Mouse (Mus musculus): ENCODE data around the gene Ifitm1. TPM values are rescaled to one million over a fixed set of nuclear protein-coding genes. Genes with fewer than 3 reads are reported as not detected.
"Not testable (repeated sequence)": the region's sequence is repeated elsewhere in the genome, so short reads cannot be mapped to it uniquely, and the experiment has no call there.

Gene Ifitm1
- total RNA-seq, 2 experiments from 2014 or later: 1.9 to 2.9 TPM

- Histone ChIP-seq H3K4me3 (no peak overlapping the region), H3K27ac (no peak overlapping the region)
- no peak for DNase-seq (ENCODE audit: low spot score in 2 of 2)
- TF ChIP-seq CTCF (conservative IDR thresholded peaks at IDR 0.05): no peak
Measured at GRCm38 (mm10) chr7:140971479-140972171, 4.6 kb downstream of the Ifitm1 start.

DNA sequence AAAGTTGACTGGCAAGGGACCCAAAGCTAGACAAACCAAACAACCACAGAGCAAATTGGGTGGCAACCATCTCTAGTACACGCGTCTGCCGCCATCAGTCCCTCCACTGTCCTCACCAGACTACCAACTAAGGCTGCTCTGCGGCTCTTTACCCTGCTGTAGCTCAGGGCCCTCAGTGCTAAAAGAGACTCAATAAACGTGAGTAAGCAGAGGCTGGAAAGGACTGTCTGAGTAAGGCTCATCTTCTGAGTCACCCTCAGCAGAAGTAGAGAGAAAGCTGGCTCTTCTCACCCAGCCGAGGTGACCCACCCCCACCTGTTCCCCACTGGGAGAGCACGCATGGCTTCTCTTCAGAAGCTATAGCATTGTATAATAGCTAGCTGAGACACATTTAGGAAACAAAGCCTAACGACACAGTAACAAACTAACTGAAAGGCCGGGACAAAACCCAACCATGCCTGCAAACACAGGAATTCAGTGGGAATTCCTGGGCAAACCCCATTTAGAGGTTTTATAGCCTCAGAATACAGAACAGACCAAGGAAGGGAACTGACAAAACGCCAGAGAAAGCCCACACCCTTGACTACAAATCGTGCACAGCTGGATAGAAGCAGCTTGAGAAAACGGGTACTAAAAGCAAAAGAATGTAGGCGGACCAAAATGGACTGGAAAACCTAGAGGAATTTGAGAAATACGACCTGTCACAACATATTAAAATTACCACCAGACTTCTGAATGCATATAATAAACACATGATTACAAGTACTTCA lies 6.6 kb downstream of the Ifitm1 start:
- Histone ChIP-seq H3K27ac (no peak overlapping the region), H3K4me3 (no peak overlapping the region)
- no peak for TF ChIP-seq CTCF (conservative IDR thresholded peaks at IDR 0.05)
- DNase-seq (ENCODE audit: low spot score in 2 of 2): no peak

- H3K4me3 ChIP-seq: no peak overlapping the region
- no peak for TF ChIP-seq CTCF (conservative IDR thresholded peaks at IDR 0.05)
- no peak overlapping the region for H3K27ac ChIP-seq
- no peak for DNase-seq (ENCODE audit: low spot score in 2 of 2)
Measured at GRCm38 (mm10) chr7:140974940-140975339, 7.9 kb downstream of the Ifitm1 start.

GRCm38 (mm10) chr7:140975465-140975864 lies 8.4 kb downstream of the Ifitm1 start:
- TF ChIP-seq CTCF (conservative IDR thresholded peaks at IDR 0.05): no peak
- no peak overlapping the region for H3K4me3 ChIP-seq
- H3K27ac ChIP-seq: no peak overlapping the region
- DNase-seq (ENCODE audit: low spot score in 2 of 2): no peak

- not testable (repeated sequence) for DNase-seq (ENCODE audit: low spot score in 2 of 2); H3K27ac ChIP-seq; H3K4me3 ChIP-seq
Measured at GRCm38 (mm10) chr7:140976720-140977119, 9.7 kb downstream of the Ifitm1 start.

- no peak for TF ChIP-seq CTCF (conservative IDR thresholded peaks at IDR 0.05)
- Histone ChIP-seq H3K4me3 (no peak overlapping the region), H3K27ac (no peak overlapping the region)
- no peak for DNase-seq (ENCODE audit: low spot score in 2 of 2)
Measured at GRCm38 (mm10) chr7:140981704-140982103, 14.7 kb downstream of the Ifitm1 start.

DNA sequence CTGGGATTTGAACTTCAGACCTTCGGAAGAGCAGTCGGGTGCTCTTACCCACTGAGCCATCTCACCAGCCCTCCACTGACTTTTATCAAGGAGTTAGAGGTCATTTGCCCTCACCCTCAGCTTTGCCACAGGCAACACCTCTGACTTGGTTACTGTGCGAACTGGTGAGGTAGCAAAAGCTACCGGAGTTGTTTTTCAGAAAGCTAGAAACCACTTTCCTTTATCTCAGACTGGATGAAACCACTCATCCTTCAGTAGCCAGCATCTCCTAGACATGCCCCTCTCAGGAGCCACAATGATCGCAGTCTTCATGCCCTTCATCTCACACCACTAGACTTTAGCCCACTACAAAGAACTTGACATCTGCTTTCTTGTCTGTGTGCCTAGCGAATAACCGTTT lies 15.9 kb downstream of the Ifitm1 start:
- DNase-seq (ENCODE audit: low spot score in 2 of 2): no peak
- Histone ChIP-seq H3K4me3 (no peak overlapping the region), H3K27ac (no peak overlapping the region)
- TF ChIP-seq CTCF (conservative IDR thresholded peaks at IDR 0.05): no peak

GRCm38 (mm10) chr7:140987182-140988138 lies 20.4 kb downstream of the Ifitm1 start:
- H3K27ac ChIP-seq: no peak overlapping the region
- no peak for TF ChIP-seq CTCF (conservative IDR thresholded peaks at IDR 0.05)
- H3K4me3 ChIP-seq: no peak overlapping the region
- peak; percentile 25 to 43 for DNase-seq (ENCODE audit: low spot score in 2 of 2)

- no peak for TF ChIP-seq CTCF (conservative IDR thresholded peaks at IDR 0.05)
- DNase-seq (ENCODE audit: low spot score in 2 of 2): no peak
- H3K27ac ChIP-seq: no peak overlapping the region
- H3K4me3 ChIP-seq: no peak overlapping the region
Measured at GRCm38 (mm10) chr7:140989022-140989421, 22.0 kb downstream of the Ifitm1 start.

DNA sequence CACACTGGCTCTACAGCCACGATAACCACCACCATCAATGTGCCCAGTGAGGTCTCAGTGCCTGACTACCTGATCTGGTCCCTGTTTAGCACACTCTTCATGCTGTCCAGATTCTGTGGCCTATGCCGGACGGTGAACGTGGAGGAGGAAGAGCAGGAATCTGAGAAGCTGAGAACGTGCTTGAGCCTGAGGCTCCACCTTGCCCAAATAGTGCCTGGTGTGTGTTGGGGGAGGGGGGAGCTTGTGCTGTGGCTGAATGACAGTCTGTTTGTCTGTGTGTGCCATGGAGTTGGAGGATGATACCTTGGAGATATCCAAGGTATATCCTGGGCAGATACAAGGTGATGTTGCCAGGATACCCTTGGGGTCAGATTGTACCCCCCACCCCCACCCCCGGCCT lies 23.2 kb downstream of the Ifitm1 start:
- no peak for DNase-seq (ENCODE audit: low spot score in 2 of 2)
- H3K4me3 ChIP-seq: no peak overlapping the region
- H3K27ac ChIP-seq: no peak overlapping the region
- no peak for TF ChIP-seq CTCF (conservative IDR thresholded peaks at IDR 0.05)

DNA sequence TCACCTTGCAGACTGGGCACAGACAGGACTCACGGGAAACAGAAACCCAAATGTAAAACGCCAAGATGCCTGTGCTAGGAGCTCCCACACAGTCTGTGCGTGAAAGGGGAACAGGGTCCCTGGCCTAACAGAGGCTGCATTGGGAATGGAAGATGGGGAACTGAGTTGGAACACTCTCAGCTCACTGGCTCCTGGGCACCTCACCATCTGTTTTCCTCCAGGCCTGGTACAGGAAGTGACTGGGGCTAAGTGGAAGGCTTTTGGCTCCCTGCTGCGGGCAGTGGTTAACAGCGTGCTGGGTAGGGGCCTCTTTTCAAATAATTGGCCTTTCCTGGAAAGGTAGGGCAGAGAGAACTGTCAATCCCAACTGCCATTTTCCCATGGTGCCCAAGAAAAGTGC lies 23.6 kb downstream of the Ifitm1 start:
- no peak for TF ChIP-seq CTCF (conservative IDR thresholded peaks at IDR 0.05)

GRCm38 (mm10) chr7:140991117-140991689 lies 24.2 kb downstream of the Ifitm1 start:
- Histone ChIP-seq H3K4me3 (no peak overlapping the region), H3K27ac (no peak overlapping the region)
- no peak for DNase-seq (ENCODE audit: low spot score in 2 of 2)
- TF ChIP-seq CTCF (conservative IDR thresholded peaks at IDR 0.05): no peak

More for the DNA sequence above, 23.6 kb downstream of the Ifitm1 start:
- H3K4me3 ChIP-seq: no peak overlapping the region
- no peak overlapping the region for H3K27ac ChIP-seq
- DNase-seq (ENCODE audit: low spot score in 2 of 2): no peak
